Mouse (Mus musculus): ENCODE measurements at regions not wholly inside any gene's neighbourhood (a gene's known extent, or its start where the extent isn't known, plus 50 kb on each side); places are given as distances from the start of the nearest gene placed in this dataset.

DNA sequence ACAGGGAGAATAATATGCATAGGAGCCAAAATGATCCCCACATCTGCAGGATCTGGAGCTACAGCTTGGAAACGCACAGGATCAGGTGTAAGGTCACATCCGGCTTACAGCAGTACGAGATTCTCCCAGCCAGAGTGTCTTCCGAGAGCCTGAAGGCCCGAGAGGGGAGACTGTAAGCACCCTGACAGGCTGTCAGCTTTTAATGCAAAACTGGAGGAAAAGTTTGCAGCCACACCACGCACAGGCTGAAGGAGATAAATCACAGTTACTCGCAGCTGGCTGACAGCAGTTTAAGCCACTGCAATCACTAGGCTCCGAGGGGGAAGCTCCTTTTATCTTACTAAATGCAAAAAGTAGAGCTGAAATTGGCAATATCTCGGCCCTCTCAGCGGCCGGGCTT, 149.1 kb downstream of the Cyld start:
- Histone ChIP-seq H3K36me3 (ENCODE audit: insufficient read depth, low read length) (no peaks in the 10 kb centered on the region), H3K4me3 (ENCODE audit: low read length) (no peak overlapping the region), H3K9ac (replicated peaks; ENCODE audit: low read length) (no peak overlapping the region), H3K27ac (ENCODE audit: low read length) (no peak overlapping the region), H3K4me2 (replicated peaks; ENCODE audit: low read depth, low read length) (no peak overlapping the region), H3K27me3 (ENCODE audit: insufficient read depth, low read length) (no peaks in the 10 kb centered on the region), H3K9me3 (ENCODE audit: low read length) (no peaks in the 10 kb centered on the region), H3K4me1 (ENCODE audit: insufficient read depth, low read length) (0 out of 2 replicates have a peak, but pooled peaks cover 6% of the 10 kb centered on the region)
- WGBS, result 30% methylated on average over 11 of the region's 11 CpGs
- no peak for ATAC-seq (ENCODE audit: low FRiP score, low TSS enrichment)

DNA sequence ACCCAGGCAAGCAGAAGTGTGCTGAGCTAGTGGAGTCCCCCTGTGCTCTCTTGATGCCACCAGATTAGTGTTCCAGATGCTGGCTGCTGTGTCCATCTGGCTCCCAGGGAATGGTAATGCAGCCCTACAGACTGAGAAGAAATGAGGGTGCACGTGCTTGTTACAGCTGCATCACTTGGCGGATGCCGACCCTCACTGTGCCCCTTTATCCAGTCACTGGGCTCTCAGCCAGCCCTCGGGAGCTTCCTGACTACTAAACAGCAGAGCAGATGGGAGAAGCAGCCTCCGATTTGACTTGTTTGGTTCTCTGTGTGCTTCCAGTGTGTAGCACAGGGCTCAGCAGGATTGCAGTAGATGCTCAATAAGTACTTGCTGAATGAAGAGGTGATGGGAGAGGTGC, 147.5 kb downstream of the Cyld start:
- no peak for ATAC-seq (ENCODE audit: low FRiP score, low TSS enrichment)
- 45% methylated on average over 5 of the region's 5 CpGs for WGBS

DNA sequence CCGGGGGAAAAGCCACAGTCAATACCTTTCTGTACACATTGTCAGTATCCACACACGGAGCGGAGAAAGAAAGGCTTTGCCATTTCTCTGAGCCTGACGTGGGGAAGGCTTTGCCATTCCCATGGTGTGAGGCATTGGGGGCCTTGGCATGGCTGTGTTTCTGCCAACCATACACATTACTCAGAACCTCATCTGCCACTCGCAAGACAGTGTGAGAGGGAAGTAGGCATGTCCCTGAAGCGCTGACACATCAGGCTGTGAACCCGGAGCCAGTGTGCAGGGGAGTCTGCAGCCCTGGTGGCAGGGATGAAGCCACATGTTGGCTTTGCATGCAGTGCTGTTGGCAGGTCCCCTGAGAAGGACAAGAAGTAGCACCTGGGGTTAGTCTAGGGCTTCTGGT, 145.6 kb downstream of the Cyld start:
- no peak for ATAC-seq (ENCODE audit: low FRiP score, low TSS enrichment)
- Histone ChIP-seq H3K4me3 (ENCODE audit: low read length) (no peak overlapping the region), H3K4me1 (ENCODE audit: insufficient read depth, low read length) (0 out of 2 replicates have a peak, but pooled peaks cover 6% of the 10 kb centered on the region), H3K9ac (replicated peaks; ENCODE audit: low read length) (no peak overlapping the region), H3K36me3 (ENCODE audit: insufficient read depth, low read length) (no peaks in the 10 kb centered on the region), H3K9me3 (ENCODE audit: low read length) (no peaks in the 10 kb centered on the region), H3K4me2 (replicated peaks; ENCODE audit: low read depth, low read length) (no peak overlapping the region), H3K27ac (ENCODE audit: low read length) (no peak overlapping the region), H3K27me3 (ENCODE audit: insufficient read depth, low read length) (no peaks in the 10 kb centered on the region)
- 85% methylated on average over 7 of the region's 7 CpGs for WGBS

More for the DNA sequence above, 147.5 kb downstream of the Cyld start:
- Histone ChIP-seq H3K27ac (ENCODE audit: low read length) (no peak overlapping the region), H3K27me3 (ENCODE audit: insufficient read depth, low read length) (no peaks in the 10 kb centered on the region), H3K36me3 (ENCODE audit: insufficient read depth, low read length) (no peaks in the 10 kb centered on the region), H3K4me3 (ENCODE audit: low read length) (no peak overlapping the region), H3K4me1 (ENCODE audit: insufficient read depth, low read length) (0 out of 2 replicates have a peak, but pooled peaks cover 6% of the 10 kb centered on the region), H3K9me3 (ENCODE audit: low read length) (no peaks in the 10 kb centered on the region), H3K4me2 (replicated peaks; ENCODE audit: low read depth, low read length) (no peak overlapping the region), H3K9ac (replicated peaks; ENCODE audit: low read length) (no peak overlapping the region)

GRCm38 (mm10) chr8:88840096-88840495, 143.3 kb downstream of the Cyld start:
- H3K27ac ChIP-seq (ENCODE audit: low read length), result no peak overlapping the region
- WGBS, result 67% methylated on average over 5 of the region's 5 CpGs

DNA sequence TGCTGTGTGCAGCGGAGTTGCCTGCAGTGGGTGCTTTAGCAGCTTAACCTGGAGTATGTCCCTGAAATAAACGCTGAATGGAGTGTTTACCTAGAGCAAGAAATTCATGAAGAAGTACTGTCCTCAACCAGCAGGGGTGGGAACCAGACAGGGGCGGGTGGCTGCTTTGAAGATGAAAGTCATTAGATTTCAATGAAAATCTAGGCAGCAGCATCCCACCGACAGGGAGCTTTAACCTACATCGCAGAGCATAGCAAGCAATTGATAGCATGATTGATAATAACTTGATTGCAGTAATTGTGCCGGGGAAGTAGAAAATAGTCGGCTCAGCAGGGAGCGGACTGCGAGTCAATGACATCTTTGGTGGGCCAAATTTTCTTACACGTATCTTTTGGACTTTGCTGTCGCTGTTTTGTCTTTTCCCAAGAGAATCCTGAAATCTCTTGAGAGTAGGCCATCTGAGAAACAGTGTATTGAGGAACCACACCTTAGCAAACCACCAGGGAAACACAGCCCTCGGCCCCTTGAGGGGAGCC, 139.0 kb downstream of the Cyld start:
- Histone ChIP-seq H3K4me2 (replicated peaks; ENCODE audit: low read depth, low read length) (no peak overlapping the region), H3K36me3 (ENCODE audit: insufficient read depth, low read length) (no peaks in the 10 kb centered on the region), H3K27ac (ENCODE audit: low read length) (no peak overlapping the region), H3K4me1 (ENCODE audit: insufficient read depth, low read length) (no peaks in the 10 kb centered on the region), H3K27me3 (ENCODE audit: insufficient read depth, low read length) (no peaks in the 10 kb centered on the region), H3K4me3 (ENCODE audit: low read length) (no peak overlapping the region), H3K9ac (replicated peaks; ENCODE audit: low read length) (no peak overlapping the region), H3K9me3 (ENCODE audit: low read length) (peaks cover 6% of the 10 kb centered on the region; the same call in 1 of the 2 replicates)
- WGBS, result 64% methylated on average over 12 of the region's 12 CpGs
- ATAC-seq (ENCODE audit: low FRiP score, low TSS enrichment), result no peak

More at GRCm38 (mm10) chr8:88840096-88840495, 143.3 kb downstream of the Cyld start:
- H3K4me3 ChIP-seq (ENCODE audit: low read length), result no peak overlapping the region
- H3K36me3 ChIP-seq (ENCODE audit: insufficient read depth, low read length), result no peaks in the 10 kb centered on the region
- no peak overlapping the region for H3K9ac ChIP-seq (replicated peaks; ENCODE audit: low read length)
- H3K27me3 ChIP-seq (ENCODE audit: insufficient read depth, low read length), result no peaks in the 10 kb centered on the region
- H3K4me2 ChIP-seq (replicated peaks; ENCODE audit: low read depth, low read length), result no peak overlapping the region
- no peak for ATAC-seq (ENCODE audit: low FRiP score, low TSS enrichment)
- no peaks in the 10 kb centered on the region for H3K4me1 ChIP-seq (ENCODE audit: insufficient read depth, low read length)
- H3K9me3 ChIP-seq (ENCODE audit: low read length), result no peaks in the 10 kb centered on the region

DNA sequence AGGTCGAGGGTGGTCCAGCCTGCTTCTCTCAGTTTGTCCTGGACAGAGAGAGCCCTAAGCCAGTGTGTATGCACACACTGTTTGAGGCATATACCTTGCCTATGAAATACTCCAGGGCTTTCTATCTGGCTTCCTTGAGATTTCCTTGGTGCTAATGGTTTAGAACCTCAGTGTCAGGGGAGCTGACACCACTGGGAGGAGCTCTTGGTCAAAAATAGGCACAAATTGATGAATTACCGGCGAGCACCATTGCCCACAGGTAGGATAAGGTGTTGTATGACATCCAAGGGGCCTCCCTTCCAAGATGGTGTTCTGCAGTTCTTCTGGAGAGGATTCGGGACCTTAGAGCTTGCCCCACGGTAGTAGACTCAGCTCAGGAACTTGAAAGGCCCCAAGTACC, 129.0 kb downstream of the Cyld start:
- H3K9me3 ChIP-seq (ENCODE audit: low read length), result peaks cover 4% of the 10 kb centered on the region; the same call in 1 of the 2 replicates
- H3K4me3 ChIP-seq (ENCODE audit: low read length), result no peak overlapping the region
- no peaks in the 10 kb centered on the region for H3K4me1 ChIP-seq (ENCODE audit: insufficient read depth, low read length)
- ATAC-seq (ENCODE audit: low FRiP score, low TSS enrichment), result no peak
- no peaks in the 10 kb centered on the region for H3K27me3 ChIP-seq (ENCODE audit: insufficient read depth, low read length)
- H3K36me3 ChIP-seq (ENCODE audit: insufficient read depth, low read length), result no peaks in the 10 kb centered on the region
- no peak overlapping the region for H3K9ac ChIP-seq (replicated peaks; ENCODE audit: low read length)
- WGBS, result 59% methylated on average over 5 of the region's 5 CpGs
- no peak overlapping the region for H3K27ac ChIP-seq (ENCODE audit: low read length)
- H3K4me2 ChIP-seq (replicated peaks; ENCODE audit: low read depth, low read length), result no peak overlapping the region

GRCm38 (mm10) chr8:88823931-88824330, 127.1 kb downstream of the Cyld start:
- Histone ChIP-seq H3K27ac (ENCODE audit: low read length) (no peak overlapping the region), H3K36me3 (ENCODE audit: insufficient read depth, low read length) (no peaks in the 10 kb centered on the region), H3K4me3 (ENCODE audit: low read length) (no peak overlapping the region), H3K9ac (replicated peaks; ENCODE audit: low read length) (no peak overlapping the region), H3K9me3 (ENCODE audit: low read length) (peaks cover 4% of the 10 kb centered on the region; the same call in 1 of the 2 replicates), H3K4me2 (replicated peaks; ENCODE audit: low read depth, low read length) (no peak overlapping the region), H3K4me1 (ENCODE audit: insufficient read depth, low read length) (no peaks in the 10 kb centered on the region), H3K27me3 (ENCODE audit: insufficient read depth, low read length) (no peaks in the 10 kb centered on the region)
- no peak for ATAC-seq (ENCODE audit: low FRiP score, low TSS enrichment)
- 81% methylated on average over 7 of the region's 7 CpGs for WGBS

- Histone ChIP-seq H3K27me3 (ENCODE audit: insufficient read depth, low read length) (no peaks in the 10 kb centered on the region), H3K27ac (ENCODE audit: low read length) (no peak overlapping the region), H3K4me2 (replicated peaks; ENCODE audit: low read depth, low read length) (no peak overlapping the region), H3K9me3 (ENCODE audit: low read length) (peaks cover 4% of the 10 kb centered on the region; the same call in 1 of the 2 replicates), H3K9ac (replicated peaks; ENCODE audit: low read length) (no peak overlapping the region), H3K4me1 (ENCODE audit: insufficient read depth, low read length) (no peaks in the 10 kb centered on the region), H3K4me3 (ENCODE audit: low read length) (no peak overlapping the region), H3K36me3 (ENCODE audit: insufficient read depth, low read length) (no peaks in the 10 kb centered on the region)
- 75% methylated on average over 5 of the region's 5 CpGs for WGBS
- ATAC-seq (ENCODE audit: low FRiP score, low TSS enrichment), result no peak
Measured at GRCm38 (mm10) chr8:88820275-88820850, 123.5 kb downstream of the Cyld start.

DNA sequence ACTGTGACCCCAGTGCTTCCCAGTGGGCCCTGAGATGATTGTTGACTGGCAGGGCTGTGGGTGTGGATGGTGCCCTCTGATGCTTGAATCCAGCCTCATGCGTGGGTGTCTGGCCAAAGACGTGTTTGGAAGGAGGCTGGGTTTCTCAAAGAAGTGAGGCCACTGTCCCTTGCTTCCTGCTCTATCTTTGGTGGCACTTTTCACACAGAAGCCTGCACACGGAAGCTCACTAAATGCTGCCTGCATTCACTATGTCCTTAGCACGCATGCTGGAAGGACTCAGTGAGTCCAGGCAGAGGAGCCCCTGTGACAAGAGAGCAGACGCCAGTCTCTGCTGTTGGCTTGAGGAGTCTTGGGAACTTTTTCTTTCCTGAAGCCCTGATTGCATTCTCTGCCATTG, 119.6 kb downstream of the Cyld start:
- 64% methylated on average over 5 of the region's 5 CpGs for WGBS
- no peak overlapping the region for H3K4me3 ChIP-seq (ENCODE audit: low read length)
- no peak overlapping the region for H3K4me2 ChIP-seq (replicated peaks; ENCODE audit: low read depth, low read length)
- H3K27ac ChIP-seq (ENCODE audit: low read length), result no peak overlapping the region
- H3K4me1 ChIP-seq (ENCODE audit: insufficient read depth, low read length), result no peaks in the 10 kb centered on the region
- H3K9ac ChIP-seq (replicated peaks; ENCODE audit: low read length), result no peak overlapping the region
- no peaks in the 10 kb centered on the region for H3K36me3 ChIP-seq (ENCODE audit: insufficient read depth, low read length)
- H3K9me3 ChIP-seq (ENCODE audit: low read length), result no peaks in the 10 kb centered on the region
- no peaks in the 10 kb centered on the region for H3K27me3 ChIP-seq (ENCODE audit: insufficient read depth, low read length)
- ATAC-seq (ENCODE audit: low FRiP score, low TSS enrichment), result no peak

GRCm38 (mm10) chr8:88814246-88814645, 117.4 kb downstream of the Cyld start:
- 91% methylated on average over 6 of the region's 6 CpGs for WGBS

More at GRCm38 (mm10) chr8:88814246-88814645, 117.4 kb downstream of the Cyld start:
- ATAC-seq (ENCODE audit: low FRiP score, low TSS enrichment), result no peak
- no peaks in the 10 kb centered on the region for H3K9me3 ChIP-seq (ENCODE audit: low read length)
- H3K9ac ChIP-seq (replicated peaks; ENCODE audit: low read length), result no peak overlapping the region
- no peak overlapping the region for H3K27ac ChIP-seq (ENCODE audit: low read length)
- no peak overlapping the region for H3K4me2 ChIP-seq (replicated peaks; ENCODE audit: low read depth, low read length)
- no peak overlapping the region for H3K4me3 ChIP-seq (ENCODE audit: low read length)
- H3K36me3 ChIP-seq (ENCODE audit: insufficient read depth, low read length), result no peaks in the 10 kb centered on the region
- H3K27me3 ChIP-seq (ENCODE audit: insufficient read depth, low read length), result no peaks in the 10 kb centered on the region
- H3K4me1 ChIP-seq (ENCODE audit: insufficient read depth, low read length), result no peaks in the 10 kb centered on the region

Measured in kidney, embryonic 16.5 days (tissue).